Mouse (Mus musculus): Measurements from ENCODE around the gene Tmem141. TPM values are rescaled to one million over a fixed set of nuclear protein-coding genes. Genes with fewer than 3 reads are reported as not detected.

The Tmem141 gene
- polyA plus RNA-seq, 1 experiment, result 0.15 TPM

DNA sequence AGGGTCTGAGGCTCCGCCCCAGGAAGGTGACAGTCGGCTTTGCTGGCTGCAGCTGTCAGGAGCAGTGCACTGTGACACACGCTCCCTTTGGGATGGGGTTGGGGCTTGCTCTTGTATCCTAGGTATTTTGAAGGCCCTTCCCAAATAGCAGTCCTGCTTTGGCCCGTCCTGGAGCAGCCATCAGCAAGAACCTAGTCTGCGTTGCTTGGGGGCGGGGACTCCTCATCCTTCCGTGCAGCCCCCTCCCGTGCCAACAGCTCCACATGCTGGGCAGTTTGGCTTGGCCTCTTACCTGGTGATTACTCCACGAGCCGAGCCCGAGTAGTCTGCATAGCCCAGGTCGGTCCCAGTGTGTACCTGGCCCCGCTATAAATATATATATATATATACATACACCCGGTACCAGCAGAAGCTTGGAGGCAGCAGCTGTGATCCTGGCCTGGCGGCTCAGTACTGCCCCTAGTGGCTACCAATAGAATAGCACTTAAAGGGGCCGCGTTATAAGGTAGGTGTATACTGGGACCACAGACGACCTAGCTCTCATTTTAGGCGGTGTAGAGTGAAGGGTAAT lies 40.4 kb downstream of the Tmem141 start, which contains the start of gene Ajm1:
Gene Ajm1, minus strand, starts transcription at position 464 of the 571 bp plus-strand sequence.
- Histone ChIP-seq H3K4me3 (replicated peaks) (no peak within 1 kb of the TSS), H3K9me3 (ENCODE audit: control insufficient read depth, low read length) (peaks cover 27% of the 10 kb centered on the region), H3K27me3 (ENCODE audit: control insufficient read depth) (peaks cover 51% of the 10 kb centered on the region), H3K4me1 (ENCODE audit: control insufficient read depth) (peaks cover 30% of the 10 kb centered on the region), H3K36me3 (ENCODE audit: control insufficient read depth) (peaks cover 33% of the 10 kb centered on the region)
- TF ChIP-seq TAL1 (IDR thresholded peaks at IDR 0.05; ENCODE audit: low read length), result no peak
- no peak for TF ChIP-seq GATA1 (IDR thresholded peaks at IDR 0.05; ENCODE audit: low read length)

DNA sequence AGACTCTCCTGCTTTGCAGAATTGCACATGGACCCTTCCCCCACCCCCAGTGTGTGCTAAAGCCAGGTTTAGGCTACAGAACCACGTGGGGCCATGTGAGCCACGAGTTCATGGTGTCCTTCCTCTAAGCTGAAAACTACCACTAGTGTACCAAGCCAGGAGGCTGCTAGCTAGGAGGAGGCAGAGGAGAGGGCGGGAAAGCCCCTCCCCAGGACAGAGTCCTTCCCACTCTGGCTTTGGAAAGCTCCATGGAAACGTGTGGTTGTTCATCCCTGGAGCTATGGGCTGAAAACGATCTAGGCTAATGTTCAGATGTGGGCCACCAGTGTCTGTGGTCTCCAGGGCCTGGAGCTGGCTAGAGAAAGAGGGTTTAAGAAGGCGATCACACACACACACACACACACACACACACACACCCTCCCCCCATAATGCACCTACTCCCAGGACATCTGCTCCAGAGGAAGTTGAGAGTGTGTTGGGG lies 41.1 kb downstream of the Tmem141 start:
- H3K4me1 ChIP-seq (ENCODE audit: control insufficient read depth), result peaks cover 35% of the 10 kb centered on the region
- H3K27me3 ChIP-seq (ENCODE audit: control insufficient read depth), result peaks cover 58% of the 10 kb centered on the region
- peaks cover 30% of the 10 kb centered on the region for H3K36me3 ChIP-seq (ENCODE audit: control insufficient read depth)
- TF ChIP-seq GATA1 (IDR thresholded peaks at IDR 0.05; ENCODE audit: low read length) (no peak), TAL1 (IDR thresholded peaks at IDR 0.05; ENCODE audit: low read length) (no peak)
- no peak overlapping the region for H3K4me3 ChIP-seq (replicated peaks)
- peaks cover 27% of the 10 kb centered on the region for H3K9me3 ChIP-seq (ENCODE audit: control insufficient read depth, low read length)

DNA sequence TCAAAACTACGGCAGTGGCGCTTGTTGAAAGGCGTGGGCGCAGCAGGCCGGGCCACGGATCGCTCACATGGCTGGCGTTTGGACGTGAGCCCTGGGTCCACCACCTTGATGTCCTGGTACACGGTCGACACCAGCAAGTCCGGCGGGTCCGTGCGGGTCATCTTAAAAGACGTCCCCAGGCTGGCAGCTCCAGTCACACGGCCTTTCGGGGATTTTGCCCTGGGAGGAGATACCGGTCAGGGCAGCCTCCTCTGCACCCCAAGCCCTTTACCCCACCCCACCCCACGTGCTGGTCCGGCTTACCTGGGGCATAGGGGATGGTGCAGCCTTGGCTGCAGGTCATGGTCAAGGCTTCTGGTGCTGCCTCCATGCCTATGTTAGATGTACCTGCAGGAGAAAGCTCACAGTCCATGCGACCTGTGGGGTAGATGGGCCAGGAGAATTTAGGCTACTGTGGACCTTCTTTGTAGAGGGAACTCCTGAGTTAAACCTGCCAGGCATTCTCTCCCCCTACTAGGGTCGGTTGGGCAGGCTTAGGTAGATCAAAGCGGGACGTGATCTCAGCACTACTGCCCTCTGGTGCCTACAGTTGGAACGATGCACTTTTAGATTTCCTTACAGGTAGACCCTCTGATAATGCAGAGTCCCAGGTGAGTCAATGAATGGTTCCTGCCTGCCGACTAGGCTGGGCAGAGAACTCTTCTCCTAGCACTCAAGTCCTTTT lies 41.9 kb downstream of the Tmem141 start:
- peaks cover 27% of the 10 kb centered on the region for H3K9me3 ChIP-seq (ENCODE audit: control insufficient read depth, low read length)
- no peak overlapping the region for H3K4me3 ChIP-seq (replicated peaks)
- H3K27me3 ChIP-seq (ENCODE audit: control insufficient read depth), result peaks cover 63% of the 10 kb centered on the region
- H3K4me1 ChIP-seq (ENCODE audit: control insufficient read depth), result peaks cover 42% of the 10 kb centered on the region
- peaks cover 23% of the 10 kb centered on the region for H3K36me3 ChIP-seq (ENCODE audit: control insufficient read depth)
- TF ChIP-seq TAL1 (IDR thresholded peaks at IDR 0.05; ENCODE audit: low read length) (no peak), GATA1 (IDR thresholded peaks at IDR 0.05; ENCODE audit: low read length) (no peak)

DNA sequence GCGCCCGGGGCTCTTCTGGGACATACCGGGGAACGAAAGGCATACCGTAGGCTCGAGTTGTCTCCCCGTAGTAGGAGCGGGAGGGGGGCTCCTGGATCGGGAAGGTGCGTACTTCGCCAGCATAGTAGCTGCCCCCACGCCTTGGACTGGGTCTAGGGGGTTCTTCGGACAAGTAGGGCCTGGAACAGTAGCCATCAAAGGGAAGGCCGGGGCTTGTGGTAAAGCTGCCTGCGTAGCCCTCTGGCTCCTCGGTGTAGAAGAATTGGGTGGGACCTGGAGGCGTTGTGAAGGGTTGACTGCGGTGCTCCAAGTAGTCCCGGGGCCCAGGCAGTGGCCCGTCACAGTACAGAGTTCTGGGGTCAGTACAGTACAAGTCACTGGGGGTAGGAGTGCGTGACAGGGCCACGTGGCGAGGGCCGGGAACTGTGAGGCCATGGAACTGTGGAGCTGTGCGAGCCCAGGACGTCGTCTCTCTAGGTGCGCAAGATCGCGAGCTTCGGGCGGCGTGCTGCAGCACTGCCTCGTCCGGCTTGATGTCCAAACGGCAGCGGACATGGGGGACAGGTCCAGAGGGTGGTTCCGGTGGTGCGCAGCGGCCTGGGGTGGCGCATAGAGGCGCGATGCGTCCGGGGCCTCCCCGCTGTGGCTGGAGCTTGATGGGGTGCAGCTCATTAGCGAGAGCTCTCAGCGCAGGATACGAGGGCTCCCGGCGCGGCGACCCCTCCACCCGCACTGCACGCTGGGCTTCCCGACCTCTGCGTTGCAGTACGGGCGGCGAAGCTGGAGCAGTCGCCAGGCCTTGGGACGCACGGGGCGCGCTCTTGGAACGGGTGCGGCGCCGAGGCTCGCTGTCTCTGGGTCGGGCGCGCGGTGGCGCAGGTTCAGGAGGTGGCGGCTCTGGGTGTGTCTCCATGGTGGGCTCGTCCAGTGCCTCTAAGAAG lies 42.7 kb downstream of the Tmem141 start:
- H3K36me3 ChIP-seq (ENCODE audit: control insufficient read depth), result peaks cover 14% of the 10 kb centered on the region
- no peak overlapping the region for H3K4me3 ChIP-seq (replicated peaks)
- peaks cover 27% of the 10 kb centered on the region for H3K9me3 ChIP-seq (ENCODE audit: control insufficient read depth, low read length)
- TF ChIP-seq TAL1 (IDR thresholded peaks at IDR 0.05; ENCODE audit: low read length) (no peak), GATA1 (IDR thresholded peaks at IDR 0.05; ENCODE audit: low read length) (no peak)
- peaks cover 50% of the 10 kb centered on the region for H3K4me1 ChIP-seq (ENCODE audit: control insufficient read depth)
- peaks cover 64% of the 10 kb centered on the region for H3K27me3 ChIP-seq (ENCODE audit: control insufficient read depth)

DNA sequence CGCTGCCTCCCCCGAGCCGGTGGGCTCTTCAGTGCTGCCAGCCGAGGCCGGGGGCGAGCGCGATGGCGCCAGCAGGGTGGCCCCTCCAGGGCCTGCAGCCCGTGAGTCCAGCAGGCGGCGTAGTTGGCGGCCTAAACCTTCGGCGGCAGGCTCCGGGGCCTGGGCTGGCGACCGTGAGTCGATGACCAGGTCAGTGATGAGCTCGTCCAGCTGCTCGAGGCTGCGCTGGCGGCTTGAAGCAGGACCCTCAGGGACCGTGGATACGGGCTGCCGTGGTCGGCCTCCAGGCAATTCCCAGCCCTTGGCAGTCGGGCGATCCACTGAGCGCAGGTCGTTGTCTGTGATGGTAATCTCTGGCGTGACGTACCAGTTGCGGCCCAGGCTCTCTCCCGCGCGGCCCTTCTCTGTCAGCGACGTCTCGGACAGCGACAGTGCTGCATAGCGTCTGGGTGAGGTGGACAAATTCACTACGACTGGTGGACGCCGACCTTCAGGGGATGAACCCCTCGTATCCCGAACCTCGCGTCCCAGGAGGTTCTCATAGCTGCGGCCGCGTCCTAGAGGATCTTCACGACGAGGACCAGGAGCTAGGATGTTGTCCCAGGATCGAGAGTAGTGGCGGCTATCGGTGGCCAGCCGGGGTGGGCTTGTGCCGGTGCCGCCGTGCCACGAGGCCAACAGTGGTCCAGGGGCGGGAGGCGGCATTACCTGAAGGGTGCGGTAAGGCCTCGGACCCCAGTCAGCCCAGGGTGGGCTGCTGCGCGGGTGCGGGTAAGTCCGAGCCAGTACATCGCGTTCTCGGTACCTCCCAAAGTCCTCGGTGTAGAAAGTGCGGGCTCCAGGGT lies 43.6 kb downstream of the Tmem141 start:
- H3K4me1 ChIP-seq (ENCODE audit: control insufficient read depth), result peaks cover 59% of the 10 kb centered on the region
- TF ChIP-seq GATA1 (IDR thresholded peaks at IDR 0.05; ENCODE audit: low read length) (no peak), TAL1 (IDR thresholded peaks at IDR 0.05; ENCODE audit: low read length) (no peak)
- peaks cover 64% of the 10 kb centered on the region for H3K27me3 ChIP-seq (ENCODE audit: control insufficient read depth)
- peaks cover 27% of the 10 kb centered on the region for H3K9me3 ChIP-seq (ENCODE audit: control insufficient read depth, low read length)
- no peak overlapping the region for H3K4me3 ChIP-seq (replicated peaks)
- H3K36me3 ChIP-seq (ENCODE audit: control insufficient read depth), result peaks cover 5% of the 10 kb centered on the region

DNA sequence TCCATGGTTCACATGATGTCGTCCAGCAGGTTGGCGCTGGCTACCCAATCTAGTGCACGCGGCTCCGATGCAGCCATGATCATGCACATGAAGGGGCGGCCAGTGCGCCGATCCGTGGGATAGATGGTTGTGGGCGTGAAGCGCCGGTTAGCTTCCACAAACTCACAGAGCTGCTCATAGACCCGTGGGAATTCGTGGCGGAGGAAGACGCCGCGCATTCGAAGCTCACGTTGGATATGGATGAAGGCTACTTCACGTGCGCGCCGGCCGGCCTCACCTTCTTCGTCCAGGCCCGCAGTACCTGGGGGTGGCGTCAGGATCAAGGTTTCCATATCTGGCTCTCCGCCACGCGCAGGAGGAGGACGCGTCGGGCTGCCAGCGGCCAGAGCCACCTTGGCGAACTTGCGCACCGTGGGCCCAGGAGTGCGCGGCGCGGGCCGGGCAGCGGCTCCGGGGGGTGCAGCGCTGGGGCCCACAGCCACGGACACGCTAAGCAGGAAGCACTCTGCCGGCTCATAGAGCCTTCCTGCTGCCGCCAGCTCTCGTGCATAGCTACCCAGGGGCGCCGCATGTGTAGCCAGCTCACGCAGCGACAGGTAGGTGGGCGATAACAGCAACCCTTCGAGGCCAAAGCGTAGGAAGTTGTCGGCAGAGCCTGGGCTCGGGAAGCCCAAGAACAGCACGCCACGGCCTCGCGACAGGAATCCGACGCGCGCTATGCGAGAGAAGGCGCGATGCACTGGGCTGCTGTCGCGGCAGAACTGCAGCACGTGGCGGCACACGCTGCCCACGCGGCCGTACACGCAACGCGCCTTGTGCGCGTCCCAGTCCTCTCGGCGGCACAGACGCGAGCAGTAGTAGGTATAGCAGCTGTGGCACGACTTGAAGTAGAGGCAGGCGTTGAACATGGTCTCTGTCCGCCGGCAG lies 44.6 kb downstream of the Tmem141 start:
- no peaks in the 10 kb centered on the region; the same call in 1 of the 2 replicates for H3K36me3 ChIP-seq (ENCODE audit: control insufficient read depth)
- H3K27me3 ChIP-seq (ENCODE audit: control insufficient read depth), result peaks cover 64% of the 10 kb centered on the region
- TF ChIP-seq GATA1 (IDR thresholded peaks at IDR 0.05; ENCODE audit: low read length), result no peak
- TF ChIP-seq TAL1 (IDR thresholded peaks at IDR 0.05; ENCODE audit: low read length), result no peak
- no peak overlapping the region for H3K4me3 ChIP-seq (replicated peaks)
- H3K9me3 ChIP-seq (ENCODE audit: control insufficient read depth, low read length), result peaks cover 27% of the 10 kb centered on the region
- peaks cover 59% of the 10 kb centered on the region for H3K4me1 ChIP-seq (ENCODE audit: control insufficient read depth)

DNA sequence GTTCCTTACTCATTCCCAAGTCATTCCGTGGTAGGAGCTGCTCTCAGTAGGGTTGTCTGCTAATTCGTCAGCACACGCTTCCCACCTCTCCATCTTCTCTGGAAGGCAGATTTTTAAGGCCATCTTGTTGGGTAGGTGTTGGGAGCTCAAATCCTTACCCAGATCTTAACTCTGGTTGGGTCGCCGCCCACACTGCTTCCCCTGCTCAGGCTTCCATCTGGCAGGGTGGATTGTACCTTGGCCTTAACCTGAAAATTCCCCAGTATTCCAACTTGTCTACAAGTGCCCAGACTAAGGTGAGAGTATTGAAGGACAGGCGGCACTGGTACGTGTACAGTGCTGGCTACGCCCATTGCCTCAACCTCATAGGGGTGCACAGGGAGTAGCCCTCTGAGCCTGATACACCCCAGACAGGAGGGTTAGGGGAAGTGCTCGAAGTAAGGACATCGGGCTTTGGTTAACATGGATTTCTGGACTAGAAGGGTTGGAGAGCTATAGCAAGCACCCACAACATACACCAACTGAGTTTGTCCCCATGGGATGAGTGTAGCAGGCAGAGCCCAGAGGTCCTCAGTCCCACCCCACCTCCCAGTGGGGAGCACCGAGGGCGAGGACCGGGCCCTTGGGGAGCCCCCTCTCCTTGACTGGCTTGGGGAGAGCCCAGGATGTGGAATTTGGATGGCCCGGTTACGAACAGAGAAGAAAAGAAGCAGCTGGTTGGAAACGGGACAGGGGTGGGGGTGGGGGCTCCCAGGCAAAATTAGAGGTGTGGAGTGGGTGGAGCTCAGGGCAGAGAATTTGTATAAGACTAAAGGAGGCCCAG lies 45.6 kb downstream of the Tmem141 start:
- Histone ChIP-seq H3K36me3 (ENCODE audit: control insufficient read depth) (peaks cover 3% of the 10 kb centered on the region; the same call in 1 of the 2 replicates), H3K4me1 (ENCODE audit: control insufficient read depth) (peaks cover 55% of the 10 kb centered on the region), H3K4me3 (replicated peaks) (peak overlapping the region; percentile 72), H3K27me3 (ENCODE audit: control insufficient read depth) (peaks cover 62% of the 10 kb centered on the region), H3K9me3 (ENCODE audit: control insufficient read depth, low read length) (peaks cover 27% of the 10 kb centered on the region)
- TF ChIP-seq GATA1 (IDR thresholded peaks at IDR 0.05; ENCODE audit: low read length) (no peak), TAL1 (IDR thresholded peaks at IDR 0.05; ENCODE audit: low read length) (no peak)

All from erythroblast, embryonic 14.5 days (primary cell).